Mouse (Mus musculus): ENCODE data around the gene Usp40.

- TF ChIP-seq ZNF384 (IDR thresholded peaks at IDR 0.05; ENCODE audit: low read depth, low read length) (no peak), HCFC1 (IDR thresholded peaks at IDR 0.05; ENCODE audit: borderline replicate concordance, insufficient read depth, low read length) (no peak), MAFK (IDR thresholded peaks at IDR 0.05; ENCODE audit: insufficient read depth, low read depth, low read length) (no peak), ZC3H11A (IDR thresholded peaks at IDR 0.05; ENCODE audit: borderline replicate concordance, low read depth, low read length) (no peak)
These were observed 38.0 kb downstream of the Usp40 start for GRCm38 (mm10) chr1:87970381-87970780.
